Mouse (Mus musculus) liver, adult 2 months (tissue): Measurements from ENCODE around the gene Gm21983.

ENCODE experiments used
- CTCF ChIP-seq: fragments of 200-500 bp; IDR thresholded peaks from 2 replicates; pipeline ENCODE4 v1.5.1; 2011; ENCODE audit warnings: low read depth, low read length, control low read depth
- POLR2A ChIP-seq: fragments of 200-500 bp; IDR thresholded peaks from 2 replicates; pipeline ENCODE4 v1.6.1; 2011; ENCODE audit warnings: low read length, control low read depth; ENCODE audit not compliant: insufficient read depth; ENCODE audit errors: extremely low read depth

DNA sequence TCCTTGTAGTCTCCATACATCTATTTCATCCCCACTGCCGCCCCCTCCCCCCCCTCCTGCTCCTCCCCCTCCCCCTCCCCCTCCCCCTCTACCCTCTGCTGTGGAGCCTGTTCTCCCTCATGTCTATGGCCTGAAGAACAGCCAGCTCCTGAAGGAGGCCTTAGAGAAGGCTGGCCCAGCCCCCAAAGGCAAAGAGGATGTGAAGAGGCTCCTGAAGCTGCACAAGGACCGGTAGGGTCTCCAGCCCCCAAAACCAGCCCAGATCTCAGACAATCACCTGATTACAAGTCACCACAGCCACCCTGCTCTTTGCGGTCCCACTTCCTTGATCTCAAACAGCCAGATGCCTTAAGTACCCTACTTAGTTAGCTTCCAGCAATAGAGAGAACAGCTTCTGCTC lies 16.2 kb upstream of the Gm21983 start:
- TF ChIP-seq CTCF (no peak), POLR2A (no peak)
